Mouse (Mus musculus): Measurements from ENCODE around the gene Prss33.

DNA sequence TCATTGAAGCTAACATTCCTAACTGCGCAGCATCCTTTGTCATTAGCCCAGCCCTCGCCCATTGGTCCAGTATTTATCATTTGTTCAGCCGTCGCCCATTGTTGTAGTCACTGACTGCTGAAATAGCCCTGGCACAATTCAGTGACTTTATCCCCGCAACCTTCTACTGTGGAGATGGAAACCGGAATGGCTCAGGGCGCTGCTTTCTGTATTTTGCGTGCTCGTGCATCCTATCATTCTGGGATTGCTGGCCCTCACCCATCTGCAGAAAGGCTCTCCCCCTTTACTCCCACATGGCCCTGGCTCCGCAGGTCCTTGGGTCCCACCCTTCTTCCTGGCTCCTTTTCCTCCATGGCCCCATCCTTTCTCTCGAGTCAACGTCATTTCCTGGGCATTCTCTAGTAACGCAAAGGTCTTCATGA is 49.3 kb downstream of the Prss33 start:
- TF ChIP-seq POLR2A (IDR thresholded peaks at IDR 0.05; ENCODE audit: control insufficient read depth, low read depth, low read length), result no peak
- TF ChIP-seq CTCF (IDR thresholded peaks at IDR 0.05; ENCODE audit: control insufficient read depth, insufficient read depth, insufficient replicate concordance, low read depth, low read length), result no peak
